Mouse (Mus musculus) testis, postnatal 10 days (tissue): ENCODE data around the gene Gm47841.

Experiments
- DNase-seq: peaks from one replicate; pipeline ENCODE4 v3.0.0; 2021; ENCODE audit warnings: low spot score

Gene Gm47841

DNA sequence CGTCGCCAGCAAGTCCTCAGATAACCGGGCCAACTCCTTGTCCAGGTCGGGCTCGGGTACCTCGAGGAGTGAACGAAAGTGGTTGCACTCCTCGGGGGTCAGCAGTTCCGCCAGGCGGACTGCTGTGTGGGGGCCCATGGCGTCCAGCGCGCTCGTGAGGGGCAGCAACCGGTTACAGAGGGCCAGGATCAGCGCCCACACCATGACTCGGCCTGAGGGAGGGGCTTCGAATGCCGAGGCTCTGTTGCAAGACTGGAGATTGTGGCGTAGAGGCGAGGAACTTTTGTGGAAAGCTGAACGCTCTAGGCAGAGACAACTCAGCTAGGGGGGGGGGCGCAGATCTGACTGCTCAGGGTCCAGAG, at the start of gene Gm47841:
Gene Gm47841, minus strand, starts transcription at position 204 of the 362 bp plus-strand sequence.
- peak; percentile 57 for DNase-seq

DNA sequence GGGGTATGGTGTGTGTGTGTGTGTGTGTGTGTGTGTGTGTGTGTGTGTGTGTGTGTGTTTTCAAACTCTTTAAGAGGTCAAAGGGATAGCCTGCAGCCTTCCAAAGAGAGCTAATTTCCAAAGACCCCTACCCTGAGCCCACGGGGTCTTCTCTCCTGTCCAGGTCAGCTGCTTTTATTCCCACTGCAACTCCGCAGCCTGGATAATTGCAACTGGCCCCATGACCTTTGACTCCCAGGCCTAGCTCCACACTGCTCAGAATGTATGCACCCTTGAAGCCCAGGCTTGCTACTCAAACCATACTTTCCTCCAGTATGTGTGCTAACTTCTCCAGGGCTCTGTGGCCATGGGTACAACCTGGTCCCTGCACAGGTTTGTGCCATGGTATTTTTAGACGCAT, 48.2 kb upstream of the Gm47841 start:
- DNase-seq, result no peak

GRCm38 (mm10) chr15:101094979-101095378, 47.8 kb upstream of the Gm47841 start:
- no peak for DNase-seq

- no peak for DNase-seq
These were observed 46.8 kb upstream of the Gm47841 start for GRCm38 (mm10) chr15:101093988-101094387.

DNA sequence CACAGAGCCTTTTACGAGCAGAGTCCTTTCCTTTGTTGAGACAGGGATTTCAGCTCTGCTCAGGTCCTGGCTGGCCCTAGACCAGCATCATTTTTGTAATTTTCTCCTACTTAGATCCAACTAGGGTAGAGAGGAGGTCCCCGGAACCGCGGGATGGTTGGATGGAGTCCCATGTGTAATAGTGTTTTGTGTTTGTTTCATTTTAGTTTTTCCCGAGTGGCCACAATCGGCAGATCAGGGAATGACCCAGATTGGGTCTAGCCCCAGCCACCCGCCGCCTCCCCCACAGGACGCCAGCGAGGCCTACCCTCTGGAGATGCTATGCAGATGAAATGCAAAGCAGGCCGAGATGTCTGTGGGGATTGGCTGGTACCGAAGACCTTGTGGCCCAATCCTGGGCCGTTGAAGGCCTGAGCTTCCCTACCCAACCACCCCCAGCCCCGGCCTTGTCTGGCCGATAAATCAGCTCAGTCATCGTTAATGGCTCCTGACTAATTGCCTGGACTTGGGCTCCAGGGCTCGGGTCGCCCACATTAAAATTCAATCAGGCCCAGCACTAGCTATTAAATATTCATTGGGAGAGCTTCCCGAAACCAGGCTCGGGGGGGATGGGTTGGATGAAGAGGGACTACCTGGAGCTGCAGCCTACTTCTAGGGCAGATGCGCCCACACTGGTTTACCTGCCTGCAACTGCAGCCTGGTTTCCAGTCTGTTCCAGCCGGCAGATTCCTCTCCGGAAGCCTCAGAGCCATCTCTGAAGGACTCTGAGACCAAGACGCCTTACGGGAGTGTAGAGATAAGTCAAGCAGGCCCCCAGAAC, 45.8 kb upstream of the Gm47841 start:
- DNase-seq, result no peak

GRCm38 (mm10) chr15:101092121-101092828, 45.1 kb upstream of the Gm47841 start:
- DNase-seq, result no peak

- DNase-seq, result no peak
These were observed 44.4 kb upstream of the Gm47841 start for GRCm38 (mm10) chr15:101091551-101091950.

GRCm38 (mm10) chr15:101088291-101088690, 41.1 kb upstream of the Gm47841 start:
- DNase-seq, result no peak

- no peak for DNase-seq
These were observed 39.8 kb upstream of the Gm47841 start for GRCm38 (mm10) chr15:101086956-101087355.

DNA sequence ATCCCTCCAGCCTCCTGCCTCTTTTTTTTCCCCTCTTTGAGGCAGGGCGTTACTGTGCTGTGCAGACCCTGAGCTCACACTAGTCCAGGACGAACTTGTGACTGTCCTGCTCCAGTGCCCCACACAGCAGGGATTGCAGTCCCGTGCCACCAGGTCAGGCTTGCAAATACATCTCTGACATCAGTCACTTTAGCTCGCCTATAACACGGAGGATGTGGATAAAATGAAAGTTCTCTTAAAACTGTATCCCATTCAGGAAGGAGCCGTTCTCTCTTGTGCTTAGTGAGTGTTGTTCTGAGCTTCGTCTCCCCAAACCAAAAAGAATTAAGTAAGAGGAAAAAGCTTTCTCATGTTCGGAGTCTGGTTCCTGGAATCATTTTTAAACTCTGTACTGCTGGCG, 39.3 kb upstream of the Gm47841 start:
- DNase-seq, result no peak

DNA sequence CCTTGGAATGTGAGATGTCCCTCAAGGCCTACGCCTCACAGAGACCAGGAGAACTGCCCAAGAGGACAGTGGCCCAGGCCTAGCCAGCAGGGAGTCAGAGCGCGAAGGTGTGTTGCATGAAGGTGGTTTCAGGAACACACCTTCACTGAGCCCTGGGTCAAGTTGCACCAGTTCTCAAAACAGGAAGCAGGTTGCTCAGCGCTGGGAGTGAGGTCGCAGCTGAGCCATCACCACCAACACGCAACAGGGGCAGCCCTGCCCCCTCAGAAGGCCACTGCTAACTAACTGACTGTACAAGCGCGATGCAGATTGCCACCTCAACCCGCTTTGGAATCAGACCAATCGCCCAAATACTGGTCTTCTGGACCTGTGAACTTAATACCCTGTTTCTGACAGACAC, 37.3 kb upstream of the Gm47841 start:
- DNase-seq, result no peak

DNA sequence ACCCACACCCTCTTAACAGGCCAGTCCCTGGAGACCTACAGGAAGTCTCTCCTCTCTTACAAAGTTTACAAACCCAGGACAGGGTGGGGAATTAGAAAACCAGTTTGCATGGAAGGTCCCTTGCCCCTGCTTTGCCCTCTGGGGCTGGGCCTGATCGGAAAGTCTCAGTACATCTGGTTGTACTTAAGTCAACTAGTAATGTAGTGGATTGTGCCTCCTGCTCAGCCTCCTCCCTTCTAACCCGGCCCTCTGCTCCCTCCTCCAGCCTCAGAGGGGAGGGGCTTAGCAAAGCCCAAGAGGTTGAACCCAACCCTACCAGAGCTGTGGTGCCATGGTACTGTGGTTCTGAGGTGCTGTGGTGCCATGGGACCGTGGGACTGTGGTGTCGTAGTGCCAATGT, 35.0 kb upstream of the Gm47841 start:
- DNase-seq, result no peak

GRCm38 (mm10) chr15:101081035-101081548, 33.9 kb upstream of the Gm47841 start:
- DNase-seq, result no peak

DNA sequence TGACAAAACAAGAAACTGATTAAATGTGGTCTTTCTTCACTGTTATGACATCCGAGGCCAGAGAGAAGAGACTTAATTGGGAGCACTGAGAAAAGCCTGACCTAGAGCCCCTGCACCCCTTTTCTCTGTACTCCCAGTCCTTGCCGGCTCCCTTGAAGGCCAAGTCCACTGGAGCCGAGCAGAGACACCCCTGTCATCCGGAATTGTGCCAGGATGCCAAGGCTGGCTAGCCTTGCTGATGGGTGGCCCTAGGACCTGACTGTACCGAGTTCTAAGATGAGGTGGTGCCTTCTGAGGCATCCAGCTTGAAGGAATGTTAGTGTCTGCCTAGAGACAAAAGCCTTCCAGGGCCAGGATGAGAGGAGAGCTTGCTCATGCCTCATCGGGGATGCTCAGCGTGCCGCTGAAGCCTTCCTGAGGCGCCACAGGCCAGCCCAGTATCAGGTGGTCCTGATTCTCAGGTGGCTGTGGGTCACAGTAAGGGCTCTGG, 32.9 kb upstream of the Gm47841 start:
- DNase-seq, result no peak

DNA sequence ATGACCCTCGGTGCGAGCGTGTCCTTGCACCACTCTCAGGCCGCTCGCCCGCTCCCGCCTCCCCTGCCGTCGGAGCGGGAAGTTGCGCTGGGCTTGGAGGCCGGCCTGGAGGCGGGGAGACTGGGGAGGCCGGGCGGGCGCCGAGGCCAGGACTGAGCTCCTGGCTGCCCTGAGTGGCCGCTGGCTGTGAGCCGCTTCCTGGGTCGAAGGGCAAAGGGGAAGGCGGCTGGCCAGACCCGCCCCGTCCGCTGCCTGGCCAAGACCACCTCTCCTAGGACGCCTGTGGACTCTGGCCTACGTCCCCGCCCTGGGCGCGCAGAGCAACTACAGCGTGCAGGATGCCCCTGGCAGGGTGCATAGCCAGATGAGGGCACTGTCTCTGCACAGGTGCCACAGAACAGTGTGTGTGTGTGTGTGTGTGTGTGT, 31.5 kb upstream of the Gm47841 start:
- DNase-seq, result peak; percentile 91

DNA sequence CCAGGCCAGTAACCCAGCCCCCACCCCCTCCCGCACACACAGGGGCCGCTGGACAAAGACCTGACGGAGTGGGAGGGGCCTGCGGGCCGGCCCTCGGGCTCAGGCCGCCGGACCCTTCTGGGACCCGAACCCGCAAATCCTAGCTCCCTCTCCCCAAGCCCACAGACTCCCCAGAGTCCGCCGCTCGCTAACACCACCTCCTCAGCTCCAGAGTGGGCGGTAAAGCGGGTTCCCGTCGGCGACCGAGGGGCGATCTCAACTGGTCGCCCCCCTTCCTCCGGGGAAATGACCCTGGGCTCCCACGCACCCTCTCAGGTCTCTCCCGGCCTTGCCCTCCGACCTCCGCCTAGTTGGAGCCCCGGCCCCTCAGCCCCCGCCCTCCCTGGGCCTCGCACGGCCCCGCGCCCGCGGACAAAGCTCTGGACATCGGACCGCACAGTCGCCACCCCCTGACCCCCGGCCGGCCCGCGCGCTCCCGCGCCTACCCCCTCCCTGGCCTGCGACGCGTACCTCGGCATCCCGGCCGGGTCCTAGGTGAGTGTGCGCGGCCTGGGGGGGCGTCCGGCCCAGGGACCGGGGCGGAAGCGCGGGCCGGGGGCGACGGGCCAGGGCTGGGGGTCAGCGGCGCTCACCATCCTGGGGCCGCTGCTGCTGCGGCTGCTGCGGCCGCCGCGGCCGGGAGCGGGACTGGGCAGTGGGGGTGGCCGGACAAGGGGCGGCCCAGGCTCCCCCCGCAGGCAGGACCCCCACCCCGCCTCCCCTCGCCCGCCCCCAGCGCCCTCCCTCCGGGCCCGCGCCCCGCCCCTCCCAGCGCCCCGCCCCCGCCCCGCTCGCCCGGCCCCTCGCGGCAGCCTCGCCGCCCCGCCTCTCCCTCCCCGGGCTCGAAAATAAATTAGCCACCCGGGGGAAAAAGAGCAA, 30.9 kb upstream of the Gm47841 start, which contains the start of gene Fignl2:
Gene Fignl2, minus strand, starts transcription at position 755 of the 918 bp plus-strand sequence.
- peak; percentile 72 for DNase-seq

DNA sequence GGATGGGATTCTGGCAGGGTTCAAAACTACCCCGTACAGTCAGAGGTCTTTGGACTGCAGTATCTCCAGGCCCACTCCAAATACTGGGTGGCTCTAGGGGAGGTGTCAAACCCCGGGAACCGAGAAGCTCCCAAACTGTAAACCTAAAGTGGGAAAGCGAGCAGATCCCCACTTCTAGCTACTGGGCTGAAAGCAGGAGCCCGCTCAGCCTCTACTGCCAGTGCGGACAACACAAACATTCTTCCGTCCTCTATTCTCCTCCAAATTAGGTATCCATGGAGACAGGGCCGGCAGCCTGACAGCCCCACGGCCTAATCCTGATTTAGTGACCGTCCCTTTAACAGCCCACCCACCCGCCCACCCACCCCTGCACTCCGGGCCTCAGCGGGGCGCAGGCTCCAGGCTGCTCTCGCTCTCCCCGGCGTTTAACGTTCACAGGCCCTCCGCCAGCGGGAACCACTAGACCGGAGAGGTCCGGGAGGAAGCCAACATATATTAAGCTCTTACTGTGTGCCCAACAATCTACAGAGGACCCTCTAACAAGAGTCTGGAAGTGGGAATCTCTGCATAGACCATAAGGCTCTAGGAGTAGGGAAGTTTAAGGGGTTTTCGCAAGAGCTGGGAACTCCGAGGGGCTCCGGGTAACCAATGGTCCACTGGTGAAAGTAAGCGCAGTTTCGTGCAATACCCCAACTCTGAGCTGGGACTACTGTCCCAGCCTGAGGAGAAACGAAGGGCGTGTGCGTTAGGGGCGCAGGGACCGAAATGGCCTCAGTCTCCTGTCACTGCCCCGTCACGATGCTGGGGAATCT, 30.0 kb upstream of the Gm47841 start:
- no peak for DNase-seq

DNA sequence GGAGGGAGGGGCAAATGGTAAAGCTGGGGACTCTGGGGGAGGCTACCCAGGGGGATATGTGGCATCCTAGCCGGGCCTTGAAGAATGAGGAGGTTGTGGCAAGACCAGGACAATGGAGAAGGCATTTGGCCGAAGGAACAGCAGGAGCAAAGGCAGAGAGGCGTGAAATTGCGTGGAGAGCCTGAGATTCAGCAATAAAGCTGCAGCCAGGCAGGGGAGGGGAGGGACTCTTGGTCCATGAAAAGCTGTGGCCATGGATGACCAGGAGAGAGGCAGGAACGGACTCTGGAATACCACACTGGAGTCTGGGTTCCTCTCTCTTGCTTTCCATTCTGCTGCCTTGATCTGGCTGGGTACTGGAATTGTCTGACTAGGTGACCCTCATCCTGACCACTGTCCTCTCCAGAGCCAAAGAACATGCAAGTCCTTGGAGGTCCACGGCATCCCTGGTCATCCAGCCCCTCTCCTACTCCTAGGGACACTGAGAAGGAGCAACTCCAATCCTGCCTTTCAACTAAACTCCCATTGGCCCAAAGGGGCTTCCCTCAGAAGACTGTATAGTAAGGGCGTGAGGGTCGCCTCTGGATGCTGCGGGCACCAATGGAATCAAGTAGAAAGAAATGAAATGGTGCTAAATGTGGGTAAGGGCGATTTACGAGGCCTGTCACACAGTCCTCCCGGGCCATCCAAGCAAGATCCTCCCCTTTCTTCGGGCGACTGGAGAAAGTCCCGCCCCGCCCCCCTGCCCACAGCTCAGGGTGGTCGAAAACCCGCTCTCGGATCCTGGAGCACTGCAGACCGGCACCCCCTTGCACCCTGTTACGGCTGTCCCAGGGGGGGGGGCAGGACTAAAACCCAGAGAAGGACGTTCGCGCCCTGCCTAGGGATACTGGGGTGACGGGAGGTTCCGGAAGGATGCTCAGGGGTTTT, 29.1 kb upstream of the Gm47841 start:
- no peak for DNase-seq

DNA sequence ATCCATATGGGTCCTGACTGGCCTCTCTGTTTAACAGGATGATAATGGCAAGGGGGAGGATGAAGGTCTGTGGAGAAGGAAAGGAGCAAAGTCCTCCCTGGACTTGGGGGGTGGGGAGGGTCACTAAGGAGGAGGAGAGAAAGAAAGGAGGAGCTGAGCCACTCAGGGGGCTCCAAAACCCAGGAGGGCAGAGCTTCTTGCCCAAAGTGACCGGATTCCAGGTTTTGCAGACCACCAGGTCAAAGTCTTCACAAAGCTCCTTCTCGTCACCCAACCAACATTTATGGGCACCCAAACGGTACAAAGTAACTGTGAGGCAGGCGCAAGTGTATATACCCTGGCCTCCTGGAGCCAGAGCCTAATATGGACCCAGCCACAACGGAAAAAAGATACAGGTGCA, 28.5 kb upstream of the Gm47841 start:
- DNase-seq, result no peak

GRCm38 (mm10) chr15:101075150-101075549, 28.0 kb upstream of the Gm47841 start:
- DNase-seq, result no peak
